Mouse (Mus musculus) liver, postnatal 0 days (tissue): ENCODE measurements around the gene Appbp2. TPM values are rescaled to one million over a fixed set of nuclear protein-coding genes. Genes with fewer than 3 reads are reported as not detected.
"Not testable (repeated sequence)": the region's sequence is repeated elsewhere in the genome, so short reads cannot be mapped to it uniquely, and the experiment has no call there.

ENCODE experiments used
- ATAC-seq: fragments of 200-750 bp; cut with Nextera tagmentation; 2 replicates; pipeline ENCODE4 v1.8.0; 2017; ENCODE audit warnings: mild to moderate bottlenecking, moderate library complexity
- DNase-seq: peaks from one replicate; pipeline ENCODE4 v3.0.0-alpha.2; 2016
- H3K27ac ChIP-seq: fragments of 300-500 bp; sonication (generic); 2 replicates; pipeline ENCODE4 v1.5.1; 2014; ENCODE audit warnings: antibody characterized with exemption, moderate library complexity, mild to moderate bottlenecking, low read depth
- H3K27me3 ChIP-seq: fragments of 300-500 bp; sonication (generic); 2 replicates; pipeline ENCODE4 v1.6.1; 2014; ENCODE audit warnings: low read length, control low read depth, mixed read lengths; ENCODE audit not compliant: insufficient read depth
- H3K36me3 ChIP-seq: fragments of 300-500 bp; sonication (generic); replicated peaks from 2 replicates; pipeline ENCODE4 v1.6.1; 2014; ENCODE audit warnings: mild to moderate bottlenecking, control low read depth, low read length, moderate library complexity, mixed read lengths; ENCODE audit not compliant: insufficient read depth
- H3K4me1 ChIP-seq: fragments of 300-500 bp; sonication (generic); 2 replicates; pipeline ENCODE4 v1.6.1; 2014; ENCODE audit warnings: antibody characterized with exemption, mild to moderate bottlenecking, control low read depth; ENCODE audit not compliant: insufficient read depth
- H3K4me2 ChIP-seq: fragments of 300-500 bp; sonication (generic); 2 replicates; pipeline ENCODE4 v1.6.1; 2014; ENCODE audit warnings: low read depth, mild to moderate bottlenecking, low read length, moderate library complexity, mixed read lengths
- H3K4me3 ChIP-seq: fragments of 300-500 bp; sonication (generic); 2 replicates; pipeline ENCODE4 v1.5.1; 2014; ENCODE audit warnings: low read depth, low read length
- H3K9ac ChIP-seq: fragments of 300-500 bp; sonication (generic); replicated peaks from 2 replicates; pipeline ENCODE4 v1.6.1; 2014; ENCODE audit warnings: mild to moderate bottlenecking, moderate library complexity
- H3K9me3 ChIP-seq: fragments of 300-500 bp; sonication (generic); 2 replicates; pipeline ENCODE4 v1.6.1; 2016; ENCODE audit warnings: mild to moderate bottlenecking, control low read depth, low read length, mixed read lengths
- CTCF ChIP-seq: sonication (generic); IDR thresholded peaks from 2 replicates; pipeline ENCODE4 v1.5.1; 2016; ENCODE audit warnings: antibody characterized with exemption, low read depth
- EP300 ChIP-seq: IDR thresholded peaks from 2 replicates; pipeline ENCODE4 v1.6.1; 2016; ENCODE audit warnings: antibody characterized with exemption, low read depth, mild to moderate bottlenecking
- WGBS: fragments of 180-500 bp; shearing (Covaris S2); extraction: QIAGEN DNeasy Blood & Tissue Kit; methylation state at CpG from one replicate; pipeline ENCODE4 v1.1.7; 2014; ENCODE audit not compliant: insufficient replicate concordance; 5-methylcytosine and 5-hydroxymethylcytosine counted together
- polyA plus RNA-seq: library from polyadenylated mRNA; unstranded; fragments of >200 nt; fragmentation: Nextera tagmentation; extraction: Ambion mirVana; gene quantifications from 2 replicates; pipeline ENCODE4 v1.2.1, GENCODE M21; 2015

The Appbp2 gene
- polyA plus RNA-seq, 1 experiment from 2014 or later = 9.3 TPM

DNA sequence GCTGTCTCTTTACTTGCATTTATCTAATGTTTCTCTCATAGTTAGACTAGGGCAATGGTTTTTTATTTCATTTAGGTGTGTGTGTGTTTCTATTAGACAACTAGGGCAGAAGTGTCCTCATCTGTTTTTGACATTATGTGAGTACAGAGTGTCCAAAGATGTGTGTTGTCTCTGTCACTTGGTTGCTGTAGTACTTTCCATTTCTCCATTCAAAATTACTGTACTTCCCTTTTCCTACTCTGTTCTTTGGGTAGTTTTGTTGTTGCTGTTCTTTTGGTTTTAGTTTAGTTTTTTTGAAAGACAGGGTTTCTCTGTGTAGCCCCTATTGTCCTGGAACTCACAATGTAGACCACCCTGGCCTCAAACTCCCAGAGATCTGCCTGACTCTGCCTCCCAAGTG is 70.6 kb downstream of the Appbp2 start:
- no peak overlapping the region for H3K27ac ChIP-seq
- DNase-seq (no peak), ATAC-seq (no peak)
- no peaks in the 10 kb centered on the region for H3K27me3 ChIP-seq
- H3K4me3 ChIP-seq = no peak overlapping the region
- TF ChIP-seq EP300 = no peak
- no peak for TF ChIP-seq CTCF
- no peaks in the 10 kb centered on the region for H3K9me3 ChIP-seq
- no peaks in the 10 kb centered on the region for H3K36me3 ChIP-seq
- H3K4me1 ChIP-seq = no peaks in the 10 kb centered on the region
- no peak overlapping the region for H3K4me2 ChIP-seq
- no peak overlapping the region for H3K9ac ChIP-seq

GRCm38 (mm10) chr11:85163014-85163413 is 71.9 kb downstream of the Appbp2 start:
- H3K4me2 ChIP-seq, H3K9me3 ChIP-seq, DNase-seq, H3K27ac ChIP-seq, H3K36me3 ChIP-seq, H3K4me1 ChIP-seq, H3K4me3 ChIP-seq, ATAC-seq, H3K27me3 ChIP-seq, H3K9ac ChIP-seq: not testable (repeated sequence)
- WGBS = 65% methylated on average over 1 of the region's 1 CpGs

DNA sequence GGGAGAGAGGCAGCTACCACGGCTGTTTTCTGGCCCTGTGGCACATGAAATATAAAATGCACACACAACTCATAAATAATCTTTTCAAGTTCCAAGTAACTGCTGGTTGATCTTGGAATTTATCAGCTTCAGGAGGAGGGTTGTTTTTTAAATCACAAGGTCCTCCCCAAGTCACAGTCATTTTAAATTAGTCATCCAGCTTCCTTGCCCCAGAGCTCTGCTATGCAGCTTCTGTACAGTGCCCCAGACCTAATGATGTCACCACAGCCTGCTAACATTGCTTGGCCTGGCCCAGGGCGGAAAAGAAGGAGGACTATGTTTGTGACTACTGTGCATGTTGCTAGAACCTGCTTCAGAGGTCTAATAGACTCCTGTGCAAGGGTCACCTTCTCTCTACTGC is 77.6 kb downstream of the Appbp2 start:
- TF ChIP-seq CTCF = no peak
- no peak for TF ChIP-seq EP300
- Histone ChIP-seq H3K27ac (no peak overlapping the region), H3K36me3 (no peaks in the 10 kb centered on the region), H3K4me3 (no peak overlapping the region), H3K27me3 (no peaks in the 10 kb centered on the region), H3K4me1 (no peaks in the 10 kb centered on the region), H3K9ac (no peak overlapping the region), H3K9me3 (no peaks in the 10 kb centered on the region), H3K4me2 (no peak overlapping the region)
- no peak for DNase-seq
- ATAC-seq = no peak
- 58% methylated on average over 2 of the region's 2 CpGs for WGBS

- Histone ChIP-seq H3K4me2 (no peak overlapping the region), H3K27ac (no peak overlapping the region), H3K4me1 (no peaks in the 10 kb centered on the region), H3K9me3 (no peaks in the 10 kb centered on the region), H3K4me3 (no peak overlapping the region), H3K27me3 (no peaks in the 10 kb centered on the region), H3K9ac (no peak overlapping the region), H3K36me3 (no peaks in the 10 kb centered on the region)
- no peak for DNase-seq
- ATAC-seq = no peak
- WGBS = 75% methylated on average over 2 of the region's 2 CpGs
- TF ChIP-seq EP300 (no peak), CTCF (no peak)
Observed at GRCm38 (mm10) chr11:85152256-85152930, 82.5 kb downstream of the Appbp2 start.

GRCm38 (mm10) chr11:85139581-85140540 is 95.1 kb downstream of the Appbp2 start, which contains the start of gene Usp32:
Usp32 (minus strand) TSS chr11:85140161.
- Histone ChIP-seq H3K36me3 (no peaks in the 10 kb centered on the region; the same call in 1 of the 2 replicates), H3K4me2 (peak within 1 kb of the TSS; percentile 84), H3K4me3 (peak within 1 kb of the TSS; percentile 98), H3K4me1 (peaks cover 15% of the 10 kb centered on the region; the same call in 1 of the 2 replicates), H3K9me3 (no peaks in the 10 kb centered on the region), H3K27me3 (no peaks in the 10 kb centered on the region), H3K9ac (peak within 1 kb of the TSS; percentile 96), H3K27ac (peak within 1 kb of the TSS; percentile 96)
- TF ChIP-seq EP300 (peak; percentile 76; the same call in 1 of the 2 replicates), CTCF (peak; percentile 46)
- DNase-seq (peak; percentile 99), ATAC-seq (peak; percentile 98)
- 1% methylated on average over 79 of the region's 94 CpGs for WGBS

DNA sequence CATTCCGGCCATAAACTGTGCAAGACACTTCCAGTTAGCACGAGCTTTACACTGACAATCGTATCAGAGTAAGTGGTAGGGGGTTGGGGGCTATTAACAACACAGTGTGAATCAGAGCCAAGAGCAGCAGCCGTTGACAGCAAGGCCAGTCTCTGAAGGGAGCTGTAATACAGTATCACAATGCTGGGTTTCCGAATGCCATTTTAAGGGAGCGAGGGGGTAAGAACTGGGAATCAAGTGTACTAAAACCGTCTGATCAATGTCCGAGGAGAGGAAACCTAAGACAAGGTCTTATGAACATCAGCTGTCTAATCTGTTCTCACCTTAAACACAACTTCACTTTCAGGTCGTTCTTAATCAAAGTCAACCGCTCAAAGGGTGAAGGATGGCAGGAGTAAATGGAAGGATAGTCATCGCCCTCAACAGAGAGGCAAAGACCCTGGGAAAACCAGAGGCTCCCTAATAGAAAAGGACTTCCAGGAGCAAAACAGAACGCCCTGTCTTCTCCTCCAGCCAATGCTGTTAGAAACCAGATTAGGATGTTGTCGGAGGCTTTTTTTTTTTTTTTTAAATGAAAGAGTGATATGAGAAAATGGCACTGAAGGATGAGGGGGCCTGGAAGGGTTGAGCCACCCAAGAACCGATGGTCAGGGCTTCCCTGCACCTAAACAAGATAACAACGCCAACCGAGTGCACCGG is 96.0 kb downstream of the Appbp2 start:
- Histone ChIP-seq H3K4me1 (peaks cover 15% of the 10 kb centered on the region; the same call in 1 of the 2 replicates), H3K4me3 (peak overlapping the region; percentile 98), H3K27me3 (no peaks in the 10 kb centered on the region), H3K4me2 (peak overlapping the region; percentile 71), H3K9ac (peak overlapping the region; percentile 96), H3K27ac (peak overlapping the region; percentile 95), H3K9me3 (no peaks in the 10 kb centered on the region), H3K36me3 (no peaks in the 10 kb centered on the region; the same call in 1 of the 2 replicates)
- DNase-seq = peak; percentile 18
- ATAC-seq = no peak
- TF ChIP-seq EP300 (no peak), CTCF (no peak)
- WGBS = 7% methylated on average over 17 of the region's 17 CpGs

Other genes starting within 250 kb of the Appbp2 start
- gene Usp32, start 95.0 kb downstream of the Appbp2 start, polyA plus RNA-seq = 4.7 and 6.1 TPM in 2 replicates
- 0.16 and 0.33 TPM in 2 replicates for gene 1700125H20Rik, start 64.7 kb downstream of the Appbp2 start, polyA plus RNA-seq
- gene Ppm1d, start 76.1 kb upstream of the Appbp2 start, polyA plus RNA-seq = 9.5 TPM in 2 replicates
- 13.6 and 14.1 TPM in 2 replicates for gene Bcas3, start 118.0 kb upstream of the Appbp2 start, polyA plus RNA-seq